Mouse (Mus musculus) brain, embryonic 14.5 days (tissue): Measurements from ENCODE around the gene Gas2. TPM values are rescaled to one million over a fixed set of nuclear protein-coding genes. Genes with fewer than 3 reads are reported as not detected.
A peak's percentile ranks its signal among the peaks of the same experiment; 100 is the strongest.

Experiments
- DNase-seq: peaks from one replicate; pipeline ENCODE4 v3.0.0-alpha.2; 2011; ENCODE audit warnings: low read depth
- CTCF ChIP-seq: fragments of 200-500 bp; IDR thresholded peaks from 2 replicates; pipeline ENCODE4 v1.5.1; 2012; ENCODE audit warnings: inconsistent platforms, mild to moderate bottlenecking, moderate library complexity, borderline replicate concordance; ENCODE audit not compliant: insufficient read depth, insufficient read length; ENCODE audit errors: extremely low read depth
- POLR2A ChIP-seq: fragments of 200-500 bp; IDR thresholded peaks from 2 replicates; pipeline ENCODE4 v1.6.1; 2012; ENCODE audit warnings: mild to moderate bottlenecking, inconsistent platforms, borderline replicate concordance; ENCODE audit not compliant: poor library complexity, insufficient read depth, insufficient read length, severe bottlenecking; ENCODE audit errors: extremely low read depth
- polyA plus RNA-seq: library from polyadenylated mRNA; depleted of rRNA; stranded (reverse); fragments of >200 nt; gene quantifications from 2 replicates; pipeline ENCODE4 v1.2.3, GENCODE M21; 2012

Gas2 gene
- polyA plus RNA-seq, 1 experiment: 12.5 TPM

DNA sequence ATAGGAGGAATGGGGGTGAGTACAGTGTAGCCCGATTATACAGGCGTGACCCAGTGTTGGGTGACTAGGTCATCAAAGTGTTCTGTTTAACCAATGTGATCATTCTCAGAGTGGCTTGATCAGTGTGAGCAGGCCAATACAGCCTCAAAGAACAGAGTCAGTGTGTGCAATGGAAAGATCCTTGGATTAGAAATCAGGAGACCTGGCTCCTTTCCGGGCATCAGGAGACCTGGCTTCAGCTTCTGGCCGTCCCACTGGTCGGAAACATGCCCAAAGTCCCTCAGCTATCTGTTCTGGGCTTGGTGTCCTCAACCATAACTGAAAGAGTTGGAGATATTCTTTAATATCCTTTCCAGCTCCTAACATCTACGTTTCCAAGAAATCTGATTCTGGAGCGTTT, 27.8 kb downstream of the Gas2 start:
- no peak for DNase-seq
- TF ChIP-seq CTCF: no peak
- no peak for TF ChIP-seq POLR2A

DNA sequence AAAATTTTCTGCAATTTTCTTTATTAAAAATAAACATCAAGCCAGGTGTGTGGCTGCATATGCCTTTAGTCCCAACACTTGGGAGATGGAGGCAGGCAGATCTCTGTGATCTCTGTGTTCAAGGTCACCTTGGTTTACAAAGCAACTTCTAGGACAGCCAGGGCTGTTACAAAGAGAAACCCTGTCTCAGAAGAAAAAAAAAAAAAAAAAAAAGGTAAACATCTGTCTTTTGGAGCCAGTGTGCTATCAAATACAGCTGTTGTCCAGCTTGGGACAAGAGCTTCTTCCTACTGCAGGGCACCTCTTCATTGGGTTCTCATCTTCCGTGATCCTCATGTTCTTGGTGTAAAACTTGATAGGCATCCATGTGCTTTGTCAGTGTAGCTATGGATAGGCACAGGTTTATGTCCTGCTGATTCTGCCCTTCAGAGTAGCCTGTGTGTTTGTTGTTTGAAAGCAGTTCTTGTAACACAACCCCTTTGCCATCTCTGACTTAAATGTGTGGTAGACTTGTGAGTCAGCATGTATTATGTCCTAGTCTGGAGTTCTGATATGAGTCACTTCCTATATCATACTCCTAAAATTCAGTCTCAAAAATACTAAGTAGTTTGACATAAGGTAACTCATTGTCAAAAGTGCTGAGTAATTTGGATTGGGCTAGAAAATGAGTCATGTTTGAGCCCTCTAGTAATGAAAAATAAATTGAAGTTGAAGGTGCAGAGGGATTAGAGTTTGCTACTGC, 30.6 kb downstream of the Gas2 start:
- DNase-seq: no peak
- TF ChIP-seq POLR2A (no peak), CTCF (no peak)

DNA sequence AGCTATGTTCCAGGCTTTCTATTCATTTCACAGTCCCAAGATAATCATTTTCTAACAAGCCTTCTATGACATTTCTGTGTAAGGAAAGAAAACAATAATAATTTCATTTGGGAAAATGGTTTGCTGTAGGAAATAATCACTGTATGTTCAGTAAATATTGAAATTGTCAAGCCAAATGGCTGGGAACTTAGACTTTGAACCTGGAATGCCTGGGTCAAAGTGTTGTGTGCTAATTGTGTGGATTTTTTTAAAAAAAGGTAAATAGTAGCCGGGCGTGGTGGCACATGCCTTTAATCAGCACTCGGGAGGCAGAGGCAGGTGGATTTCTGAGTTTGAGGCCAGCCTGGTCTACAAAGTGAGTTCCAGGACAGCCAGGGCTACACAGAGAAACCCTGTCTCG, 31.2 kb downstream of the Gas2 start:
- DNase-seq: no peak
- TF ChIP-seq CTCF (no peak), POLR2A (no peak)

DNA sequence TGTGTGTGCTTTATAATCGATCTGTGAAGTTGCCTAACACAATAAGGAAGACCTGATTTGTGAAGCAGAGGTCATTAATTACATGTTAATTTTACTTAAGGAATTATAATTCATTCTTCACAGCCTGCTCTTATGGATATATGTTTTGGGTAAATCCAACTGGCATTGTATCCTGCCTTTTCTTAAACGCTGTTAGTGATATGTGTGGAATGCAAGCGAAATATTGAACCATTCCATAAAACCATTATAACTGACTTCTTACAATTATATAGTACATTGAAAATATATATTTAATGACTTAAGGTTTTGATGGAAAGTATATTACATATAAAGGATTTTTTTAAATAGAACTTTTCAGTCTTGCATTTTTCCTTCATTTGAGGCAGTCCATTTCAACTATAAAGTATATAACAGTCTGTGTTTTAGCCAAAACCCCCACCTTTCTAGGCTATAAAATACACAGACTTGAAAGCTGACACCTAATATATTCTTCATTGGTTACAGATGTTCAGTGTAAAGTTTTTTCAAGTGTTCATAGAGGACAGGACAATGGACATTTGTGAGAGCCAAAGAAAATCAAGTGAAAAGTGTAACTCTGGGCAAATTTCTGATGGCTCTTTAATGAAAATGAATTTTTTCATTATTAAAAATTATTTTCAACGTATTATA, 32.5 kb downstream of the Gas2 start:
- DNase-seq: no peak
- TF ChIP-seq CTCF: no peak
- no peak for TF ChIP-seq POLR2A

DNA sequence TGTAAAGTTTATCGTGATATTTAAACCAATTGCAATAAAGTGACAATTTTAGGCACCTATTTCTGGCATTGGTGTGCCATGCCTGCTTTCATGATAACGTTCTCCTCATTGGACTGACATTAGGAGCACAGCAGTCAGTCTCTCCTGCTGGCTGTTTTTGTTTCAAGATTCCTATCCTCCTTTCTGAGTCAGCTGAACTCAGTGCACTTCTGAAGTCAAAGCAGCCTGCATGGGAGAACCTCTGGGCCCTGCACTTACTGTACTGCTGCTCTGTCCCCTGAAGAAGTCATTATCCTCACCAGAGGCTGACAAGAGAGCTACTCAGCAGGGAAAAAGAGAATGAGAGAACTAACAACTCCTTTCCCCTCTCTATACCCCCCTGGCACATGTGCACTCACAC, 33.1 kb downstream of the Gas2 start:
- peak; percentile 24 for DNase-seq
- TF ChIP-seq CTCF (no peak), POLR2A (no peak)

DNA sequence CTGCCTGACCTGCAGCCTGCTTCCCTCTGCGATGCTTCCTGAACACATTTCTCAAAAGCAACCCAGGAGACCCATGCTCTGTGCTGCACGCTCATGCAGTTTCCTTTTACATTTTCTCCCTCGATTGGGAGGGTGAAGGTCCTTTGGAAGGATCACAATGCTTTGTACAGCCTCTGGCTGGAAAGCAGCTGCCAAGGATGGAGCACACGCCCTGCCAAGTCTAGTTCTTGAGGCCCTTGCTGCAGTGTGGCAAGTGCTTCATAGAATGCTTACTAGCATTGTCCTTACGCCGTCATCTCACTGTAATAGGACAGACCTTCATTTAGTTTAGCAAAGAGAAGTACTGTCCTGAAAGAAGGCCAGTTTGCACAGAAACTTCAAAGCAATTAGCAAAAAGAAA, 37.3 kb downstream of the Gas2 start:
- TF ChIP-seq POLR2A: no peak
- no peak for TF ChIP-seq CTCF
- peak; percentile 65 for DNase-seq

DNA sequence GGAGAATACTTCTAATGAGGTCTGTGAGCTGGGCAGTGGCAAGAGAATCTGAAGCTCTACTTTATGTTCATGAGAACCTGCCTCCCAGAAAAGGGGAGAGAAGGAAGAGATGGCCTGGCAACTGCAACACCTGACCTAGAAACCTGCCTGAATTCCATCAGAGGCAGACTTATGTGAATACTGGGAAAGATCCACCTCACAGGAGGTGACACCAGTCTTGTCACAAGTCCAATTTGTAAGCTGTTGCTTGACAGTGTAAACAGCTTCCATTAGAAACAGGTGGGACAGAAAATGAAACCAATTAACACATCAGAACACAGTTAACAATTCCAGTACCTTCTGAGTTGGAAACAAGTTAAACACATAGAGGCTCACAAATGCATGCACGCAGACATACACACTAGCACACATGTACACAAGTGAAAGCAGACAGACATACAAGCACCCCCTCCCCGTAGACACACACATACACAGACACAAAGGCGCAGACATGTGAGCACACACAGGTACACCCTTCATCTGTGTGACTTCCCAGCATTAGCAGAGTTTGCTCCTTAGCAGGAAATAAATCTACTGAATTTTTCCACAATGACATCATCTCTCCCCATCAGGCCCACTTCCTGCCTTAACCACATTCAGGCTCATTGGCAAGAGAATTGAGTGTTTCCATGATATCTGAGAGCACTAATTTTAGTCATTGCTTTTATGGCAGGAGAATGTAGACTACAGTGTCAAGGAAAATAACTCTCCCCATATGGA, 51.7 kb downstream of the Gas2 start:
- no peak for TF ChIP-seq POLR2A
- no peak for TF ChIP-seq CTCF

GRCm38 (mm10) chr7:51914132-51914531, 52.3 kb downstream of the Gas2 start:
- DNase-seq: no peak
- TF ChIP-seq CTCF (no peak), POLR2A (no peak)

More for the DNA sequence above, 51.7 kb downstream of the Gas2 start:
- DNase-seq: peak; percentile 43

GRCm38 (mm10) chr7:51928761-51929519, 67.1 kb downstream of the Gas2 start:
- DNase-seq: peak; percentile 81
- TF ChIP-seq CTCF (no peak), POLR2A (no peak)

DNA sequence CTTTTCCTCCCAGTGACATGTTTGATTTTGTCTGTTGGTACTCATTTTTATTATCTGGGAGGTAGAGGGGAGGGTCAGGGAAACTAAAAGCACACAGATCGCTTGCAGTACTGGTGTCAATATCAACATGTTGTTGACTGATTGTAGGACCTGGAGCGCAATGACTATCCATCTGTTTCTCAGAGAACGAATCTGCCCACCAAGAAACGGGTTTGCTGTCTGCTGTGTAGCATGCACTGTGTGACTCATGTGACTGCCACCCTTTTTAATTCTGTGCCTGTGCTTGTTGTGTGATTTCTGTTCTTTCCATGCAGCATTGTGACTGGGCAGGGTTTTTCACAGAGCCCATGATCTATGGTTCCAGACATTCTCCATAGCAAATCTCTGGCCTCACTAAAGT, 69.4 kb downstream of the Gas2 start:
- DNase-seq: peak; percentile 41
- TF ChIP-seq CTCF (no peak), POLR2A (no peak)

DNA sequence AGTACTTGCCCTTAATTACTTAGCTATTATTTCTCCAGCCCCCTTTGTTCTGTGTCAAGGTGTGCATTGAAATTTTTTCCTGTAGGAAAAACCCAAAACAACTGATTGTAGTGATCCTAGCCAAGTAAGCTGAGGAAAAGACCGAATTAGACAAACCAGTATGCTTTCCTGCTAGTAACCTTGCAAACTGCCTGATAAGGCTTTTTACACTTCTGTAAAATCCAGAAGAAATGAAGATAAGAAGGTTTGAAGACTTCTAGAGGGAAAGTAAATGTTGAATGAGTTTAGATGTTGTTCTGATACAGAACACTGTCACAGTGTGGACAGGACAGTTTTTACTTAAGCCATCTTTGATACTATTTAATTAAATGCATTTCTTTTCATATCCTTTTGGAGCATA, 75.5 kb downstream of the Gas2 start:
- TF ChIP-seq CTCF (no peak), POLR2A (no peak)
- no peak for DNase-seq
